7 mouse cellular contexts compared by ENCODE assay signal in genomic region chr11:119236354-119236753, GRCm38 (mm10). TPM values are rescaled to one million over a fixed set of nuclear protein-coding genes. Genes with fewer than 3 reads are reported as not detected.
"Had no signal": no experiment of that assay in that cellular context is flagged by ENCODE, and none has a peak within 500 bp of the region (broad histone marks: within the 10 kb centered on the region; RNA-seq: fewer than 3 reads in every experiment).

No protein-coding gene starts in this region.

- H3K9ac ChIP-seq: limb, embryonic 13.5 days; liver, embryonic 14.5 days; midbrain, embryonic 13.5 days had no signal

- H3K36me3 ChIP-seq: limb, embryonic 13.5 days had no signal

- H3K27ac ChIP-seq: left cerebral cortex, adult 2 months; limb, embryonic 13.5 days; liver, embryonic 14.5 days; midbrain, embryonic 13.5 days had no signal

- H3K4me3 ChIP-seq: left cerebral cortex, adult 2 months; limb, embryonic 13.5 days; midbrain, embryonic 13.5 days had no signal

- DNase-seq: right cerebral cortex, adult 18-20 months; right cerebral cortex, postnatal 25 days had no signal

- H3K4me2 ChIP-seq: limb, embryonic 13.5 days; midbrain, embryonic 13.5 days had no signal

- H3K9me3 ChIP-seq: limb, embryonic 13.5 days had no signal

- H3K27me3 ChIP-seq: limb, embryonic 13.5 days; midbrain, embryonic 13.5 days had no signal

- ATAC-seq: midbrain, embryonic 13.5 days had no signal

RNA-seq across cellular contexts. Expression of gene Ccdc40, which starts 8.0 kb away (rescaled TPM):
- polyA plus RNA-seq: liver, adult 2 months had no signal
